Mouse (Mus musculus): Measurements from ENCODE around the gene Traip.
A peak's percentile ranks its signal among the peaks of the same experiment; 100 is the strongest.

Traip gene

DNA sequence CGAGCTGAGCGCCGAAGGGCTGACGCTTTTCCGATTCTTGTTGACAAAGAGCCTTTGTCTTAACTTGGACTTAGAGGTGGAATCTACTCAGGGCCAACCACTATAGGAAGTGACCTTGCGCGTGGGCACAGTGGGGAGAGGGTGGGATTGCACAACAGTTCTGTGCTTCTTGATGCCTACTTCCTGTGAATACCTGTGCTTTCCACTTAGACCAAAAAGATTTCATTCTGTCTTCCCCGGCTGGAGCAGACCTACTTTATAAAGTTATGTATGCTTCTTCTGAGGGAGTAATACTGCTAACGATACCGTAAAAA is at the start of gene Traip:
Gene Traip (plus strand): TSS at position 215 of the 314 bp plus-strand sequence.
- DNase-seq (ENCODE audit: low spot score) = no peak

DNA sequence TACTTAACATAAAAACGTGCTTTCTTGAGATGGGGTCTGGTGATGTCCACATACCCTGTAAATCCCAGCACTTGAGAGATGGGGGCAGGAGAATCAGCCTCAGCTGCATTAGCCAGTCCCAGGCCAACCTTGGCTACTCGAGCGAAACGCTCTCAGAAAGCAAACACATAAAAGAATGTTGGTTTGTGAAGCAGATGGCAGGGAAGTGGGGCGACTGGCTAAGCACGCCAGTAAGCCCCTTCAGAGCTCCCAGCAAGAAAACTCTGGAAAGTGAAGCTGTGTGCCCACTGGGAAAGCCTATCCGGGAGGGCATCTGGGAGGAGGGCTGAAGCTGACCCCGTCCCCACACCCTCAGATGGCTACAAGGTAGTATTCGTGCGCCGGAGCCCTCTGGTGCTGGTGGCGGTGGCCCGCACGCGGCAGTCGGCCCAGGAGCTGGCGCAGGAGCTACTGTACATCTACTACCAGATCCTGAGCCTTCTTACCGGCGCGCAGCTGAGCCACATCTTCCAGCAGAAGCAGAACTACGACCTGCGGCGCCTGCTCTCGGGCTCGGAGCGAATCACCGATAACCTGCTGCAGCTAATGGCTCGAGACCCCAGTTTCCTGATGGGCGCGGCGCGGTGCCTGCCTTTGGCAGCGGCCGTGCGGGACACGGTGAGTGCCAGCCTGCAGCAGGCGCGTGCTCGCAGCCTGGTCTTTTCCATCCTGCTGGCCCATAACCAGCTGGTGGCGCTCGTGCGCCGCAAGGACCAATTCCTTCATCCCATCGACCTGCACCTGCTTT is 48.9 kb upstream of the Traip start:
- DNase-seq (ENCODE audit: low spot score) = no peak

DNA sequence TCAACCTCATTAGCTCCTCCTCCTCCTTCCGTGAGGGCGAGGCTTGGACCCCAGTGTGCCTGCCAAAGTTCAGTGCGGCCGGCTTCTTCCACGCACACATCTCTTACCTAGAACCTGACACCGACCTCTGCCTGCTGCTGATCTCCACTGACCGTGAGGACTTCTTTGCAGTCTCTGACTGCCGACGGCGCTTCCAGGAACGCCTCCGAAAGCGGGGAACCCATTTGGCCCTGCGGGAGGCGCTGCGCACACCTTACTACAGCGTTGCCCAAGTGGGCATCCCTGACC is 48.4 kb upstream of the Traip start:
- DNase-seq (ENCODE audit: low spot score) = no peak

DNA sequence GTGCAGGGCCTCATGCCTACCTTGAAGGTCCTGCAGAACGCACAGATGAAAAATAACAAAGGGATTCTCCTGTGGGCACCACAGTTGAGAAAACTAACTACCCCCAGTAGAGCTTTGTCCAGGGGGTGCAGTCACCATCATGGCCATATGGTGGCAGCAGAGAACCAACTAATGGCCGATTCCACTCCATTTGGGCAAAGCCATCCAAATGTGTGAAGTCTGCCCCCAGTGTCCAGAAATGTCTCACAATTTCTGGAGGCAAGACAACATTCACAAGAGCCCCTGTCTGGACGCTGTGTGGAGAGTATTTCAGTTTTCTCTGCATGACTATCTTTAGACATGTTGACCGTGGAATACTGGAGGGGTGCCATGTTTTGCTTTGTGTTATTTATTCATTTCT is 45.2 kb upstream of the Traip start:
- peak; percentile 91 for DNase-seq (ENCODE audit: low spot score)

DNA sequence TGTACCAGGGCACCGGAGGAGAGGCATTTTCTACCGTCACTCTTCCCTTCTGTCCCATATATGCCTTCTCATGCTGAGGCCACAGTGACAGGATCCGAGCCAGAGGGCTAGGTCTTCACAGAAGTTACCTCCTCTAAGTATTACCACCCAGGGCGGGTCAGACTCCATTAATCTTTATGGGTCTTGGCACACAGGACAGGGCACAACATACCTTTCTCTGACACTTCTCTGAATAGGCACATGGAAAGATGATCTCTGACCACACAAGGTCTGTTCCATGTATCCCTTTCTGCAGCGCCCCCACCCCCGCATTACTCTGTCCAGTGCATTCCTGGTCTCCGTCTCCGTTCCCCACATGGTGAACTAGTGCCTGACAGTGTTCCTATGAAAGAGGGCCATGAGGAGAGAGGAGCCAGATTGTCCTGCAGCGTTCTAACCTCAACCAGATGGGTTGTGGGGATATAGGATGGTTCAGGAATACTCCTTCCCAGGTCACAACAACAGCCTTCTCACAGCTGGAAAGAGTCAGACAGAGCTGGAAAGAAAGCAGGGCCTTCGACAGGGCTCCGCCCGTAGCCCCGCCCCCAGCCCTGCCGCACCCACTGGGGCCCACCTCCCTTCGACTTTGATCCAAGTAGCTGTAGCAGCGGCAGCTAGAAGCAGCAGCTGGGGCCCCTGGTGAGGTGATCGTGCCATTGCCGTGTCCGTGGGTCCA is 43.5 kb upstream of the Traip start, which contains the start of gene Mst1r:
Gene Mst1r (plus strand): TSS at position 622 of the 715 bp plus-strand sequence.
- DNase-seq (ENCODE audit: low spot score) = peak; percentile 73

DNA sequence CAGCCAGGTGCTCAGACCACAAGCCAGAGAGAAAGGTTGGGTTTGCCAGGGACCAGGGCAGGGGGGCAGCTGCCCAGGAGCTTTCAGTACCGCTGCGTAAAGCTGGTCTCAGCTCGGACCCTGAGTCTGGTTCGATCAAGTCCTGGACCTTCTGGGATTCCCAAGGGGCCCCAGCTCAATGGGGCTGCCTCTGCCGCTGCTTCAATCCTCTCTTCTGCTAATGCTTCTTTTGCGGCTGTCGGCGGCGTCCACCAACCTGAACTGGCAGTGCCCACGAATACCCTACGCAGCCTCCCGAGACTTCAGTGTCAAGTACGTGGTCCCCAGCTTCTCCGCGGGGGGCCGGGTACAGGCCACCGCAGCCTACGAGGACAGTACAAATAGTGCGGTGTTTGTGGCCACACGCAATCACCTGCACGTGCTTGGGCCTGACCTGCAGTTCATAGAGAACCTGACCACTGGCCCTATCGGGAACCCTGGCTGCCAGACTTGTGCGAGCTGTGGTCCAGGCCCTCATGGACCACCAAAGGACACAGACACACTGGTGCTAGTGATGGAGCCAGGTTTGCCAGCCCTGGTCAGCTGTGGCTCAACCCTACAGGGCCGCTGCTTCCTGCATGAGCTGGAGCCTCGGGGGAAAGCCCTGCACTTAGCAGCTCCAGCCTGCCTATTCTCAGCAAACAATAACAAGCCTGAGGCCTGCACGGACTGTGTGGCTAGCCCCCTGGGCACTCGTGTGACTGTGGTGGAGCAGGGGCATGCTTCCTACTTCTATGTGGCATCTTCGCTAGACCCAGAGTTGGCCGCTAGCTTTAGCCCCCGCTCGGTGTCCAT is 42.8 kb upstream of the Traip start:
- DNase-seq (ENCODE audit: low spot score) = no peak

DNA sequence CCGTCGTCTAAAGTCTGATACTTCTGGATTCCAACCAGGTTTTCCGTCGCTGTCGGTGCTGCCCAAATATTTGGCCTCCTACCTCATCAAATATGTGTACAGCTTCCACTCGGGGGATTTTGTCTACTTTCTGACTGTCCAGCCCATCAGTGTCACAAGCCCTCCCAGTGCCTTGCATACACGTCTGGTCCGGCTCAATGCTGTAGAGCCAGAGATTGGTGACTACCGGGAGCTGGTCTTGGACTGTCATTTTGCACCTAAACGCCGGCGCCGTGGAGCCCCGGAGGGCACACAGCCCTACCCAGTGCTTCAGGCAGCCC is 42.2 kb upstream of the Traip start:
- DNase-seq (ENCODE audit: low spot score) = no peak

DNA sequence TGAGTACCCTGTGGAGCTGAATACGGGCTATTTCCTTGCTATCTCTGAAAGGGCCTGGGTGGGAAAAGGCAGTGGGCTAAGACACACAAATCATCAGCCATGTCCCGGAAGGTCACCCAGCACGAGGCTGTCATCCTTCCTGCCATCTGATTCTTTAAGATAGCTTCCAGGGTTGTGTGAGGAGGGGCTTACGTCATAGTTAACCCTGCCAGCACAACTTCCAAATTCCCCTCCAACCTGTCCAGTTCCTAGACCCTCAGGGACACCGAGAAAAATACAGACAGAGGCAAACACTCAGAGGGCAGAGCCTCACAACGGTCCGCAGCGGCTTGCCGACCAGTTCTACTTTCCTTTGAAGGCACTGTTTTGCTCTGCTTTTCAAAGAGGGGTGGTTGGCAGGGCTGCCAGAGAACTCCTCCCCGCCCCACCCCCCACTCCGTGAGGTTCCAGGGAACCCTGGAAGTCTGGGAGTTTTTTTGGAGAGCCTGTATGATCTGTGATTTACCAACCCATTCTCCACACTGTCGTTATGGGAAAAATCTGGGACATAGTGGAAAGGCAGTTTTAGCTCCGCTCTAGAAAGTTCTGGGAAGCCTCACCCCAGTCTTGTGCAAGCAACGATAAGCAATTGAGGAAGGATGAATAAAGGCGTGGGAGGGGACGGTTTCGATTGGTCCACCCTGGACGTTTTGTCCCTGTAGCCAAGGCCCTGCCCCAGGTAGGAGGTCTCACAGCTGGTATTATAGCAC is 41.4 kb upstream of the Traip start:
- no peak for DNase-seq (ENCODE audit: low spot score)

DNA sequence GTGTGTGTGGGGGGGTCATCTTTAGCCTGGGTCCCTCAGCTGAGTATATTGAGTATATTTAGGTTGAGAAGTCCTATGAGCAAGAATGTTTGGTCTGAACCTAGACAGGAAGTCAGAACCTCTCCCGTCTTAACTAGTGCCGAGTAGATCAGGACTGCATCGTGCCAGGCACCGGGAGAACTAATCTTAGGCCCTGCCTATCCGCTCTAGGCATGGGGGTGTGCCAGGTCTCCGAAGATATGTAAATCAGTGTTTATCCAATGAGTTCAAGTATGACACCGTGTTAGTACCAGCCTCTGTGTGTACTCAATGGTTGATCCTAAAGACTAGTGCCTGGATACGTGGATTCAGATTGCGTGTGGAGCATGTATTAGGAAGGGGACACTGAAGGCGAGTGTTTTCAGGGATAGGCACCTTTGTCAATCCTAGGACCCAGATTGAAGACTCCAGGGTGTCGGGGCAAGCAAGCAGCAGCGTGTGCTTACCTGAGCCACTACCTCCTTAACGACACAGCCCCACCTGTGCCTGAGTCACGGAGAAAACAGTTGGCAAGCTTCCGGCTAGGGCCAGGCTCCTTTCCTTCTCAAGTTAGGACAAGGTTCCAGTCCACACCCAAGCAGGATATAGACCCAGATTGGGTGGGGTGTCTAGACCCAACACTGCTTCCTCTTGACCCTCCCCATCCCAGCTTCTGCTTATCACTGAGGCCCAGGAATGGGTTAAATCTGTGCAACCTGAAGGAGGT is 39.7 kb upstream of the Traip start:
- DNase-seq (ENCODE audit: low spot score) = no peak

DNA sequence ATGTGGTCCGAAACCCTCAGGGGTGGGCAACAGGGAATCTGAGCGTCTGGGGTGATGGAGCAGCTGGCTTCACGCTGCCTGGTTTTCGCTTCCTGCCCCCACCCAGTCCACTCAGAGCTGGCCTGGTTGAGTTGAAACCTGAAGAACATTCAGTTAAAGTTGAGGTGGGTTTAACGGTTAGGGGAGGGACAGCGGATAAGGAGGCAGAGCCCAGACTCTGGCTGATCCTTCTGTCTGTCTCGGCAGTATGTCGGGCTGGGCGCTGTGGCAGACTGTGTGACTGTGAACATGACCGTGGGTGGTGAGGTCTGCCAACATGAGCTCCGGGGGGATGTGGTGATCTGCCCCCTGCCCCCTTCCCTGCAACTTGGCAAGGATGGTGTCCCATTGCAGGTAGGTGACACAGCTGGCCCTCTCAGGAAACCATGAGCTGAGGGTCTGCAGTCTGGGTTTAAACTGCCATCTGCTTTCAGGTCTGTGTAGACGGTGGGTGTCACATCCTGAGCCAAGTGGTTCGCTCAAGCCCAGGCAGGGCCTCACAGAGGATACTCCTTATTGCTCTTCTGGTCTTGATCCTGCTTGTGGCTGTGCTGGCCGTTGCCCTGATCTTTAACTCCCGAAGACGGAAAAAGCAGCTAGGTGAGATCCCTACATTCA is 35.0 kb upstream of the Traip start:
- DNase-seq (ENCODE audit: low spot score) = no peak

DNA sequence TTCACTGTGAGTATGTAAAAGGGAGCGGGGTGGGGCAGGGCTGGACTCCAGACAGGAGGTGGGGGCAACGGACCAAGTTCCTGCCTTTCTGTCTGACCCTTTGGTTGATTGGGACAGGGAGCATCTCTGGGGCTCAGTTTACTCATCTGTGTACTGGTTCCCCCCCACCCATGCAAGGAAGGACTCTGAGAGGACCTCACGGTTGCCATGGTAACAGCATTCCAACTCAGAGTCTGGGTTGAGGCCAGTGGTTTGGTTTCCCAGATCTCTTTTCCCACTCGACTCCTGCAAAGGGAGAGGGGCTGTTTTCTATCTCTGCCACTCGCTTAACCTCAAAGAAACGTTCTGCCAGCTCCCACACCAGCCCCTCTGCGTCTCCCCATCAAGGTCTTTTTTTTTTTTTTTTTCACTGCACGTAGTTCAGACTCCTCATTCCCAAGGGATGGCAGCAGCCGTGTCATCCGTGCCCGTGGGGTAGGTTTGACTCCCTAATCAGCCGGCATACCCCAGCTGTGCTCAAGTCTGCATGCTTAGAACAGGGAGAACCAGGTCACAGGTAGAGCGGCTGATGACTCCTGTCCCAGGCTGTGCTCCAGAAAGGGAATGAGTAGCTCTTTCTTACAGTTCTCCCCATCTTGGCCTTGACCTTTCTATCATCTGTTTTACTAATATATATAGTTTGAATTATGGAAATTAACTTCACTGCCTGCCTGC is 31.9 kb upstream of the Traip start:
- peak; percentile 46 for DNase-seq (ENCODE audit: low spot score)

DNA sequence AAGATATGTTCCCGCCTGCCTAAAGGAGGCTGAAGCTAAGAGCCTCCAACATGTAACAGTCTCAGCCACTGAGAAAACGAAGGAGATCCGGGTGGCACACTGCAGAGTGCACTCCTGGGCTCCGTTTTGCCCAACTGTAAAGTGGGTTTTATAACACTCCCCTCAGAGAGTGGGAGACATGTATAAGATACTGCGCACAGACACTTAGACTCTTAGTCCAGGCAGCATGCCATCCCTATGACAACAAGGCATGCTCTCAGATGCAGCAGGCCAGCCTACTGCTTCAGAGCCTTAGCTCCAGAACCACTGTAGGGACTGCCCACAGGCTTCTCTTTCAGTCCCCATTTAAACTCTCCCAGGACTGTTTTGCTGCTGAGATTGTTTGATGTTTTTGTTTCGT is 31.1 kb upstream of the Traip start:
- no peak for DNase-seq (ENCODE audit: low spot score)

DNA sequence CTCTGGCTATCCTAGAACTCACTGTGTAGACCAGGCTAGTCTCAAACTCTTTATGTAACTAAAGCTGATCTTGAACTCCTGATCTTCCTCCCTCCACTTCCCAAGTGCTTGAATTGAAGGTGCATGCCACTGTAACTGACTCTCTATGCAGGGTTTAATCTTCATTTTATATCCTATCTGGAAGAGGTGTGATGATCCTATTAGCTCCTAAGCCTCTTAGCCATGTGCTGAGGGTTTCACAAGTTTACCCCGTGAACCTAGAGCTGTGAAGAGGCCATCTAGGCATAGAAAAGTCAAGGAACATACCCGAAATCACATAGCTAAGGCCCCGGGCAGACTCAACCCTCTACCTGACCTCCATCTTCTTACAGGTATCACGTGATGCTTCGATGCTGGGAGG is 30.5 kb upstream of the Traip start:
- DNase-seq (ENCODE audit: low spot score) = no peak

DNA sequence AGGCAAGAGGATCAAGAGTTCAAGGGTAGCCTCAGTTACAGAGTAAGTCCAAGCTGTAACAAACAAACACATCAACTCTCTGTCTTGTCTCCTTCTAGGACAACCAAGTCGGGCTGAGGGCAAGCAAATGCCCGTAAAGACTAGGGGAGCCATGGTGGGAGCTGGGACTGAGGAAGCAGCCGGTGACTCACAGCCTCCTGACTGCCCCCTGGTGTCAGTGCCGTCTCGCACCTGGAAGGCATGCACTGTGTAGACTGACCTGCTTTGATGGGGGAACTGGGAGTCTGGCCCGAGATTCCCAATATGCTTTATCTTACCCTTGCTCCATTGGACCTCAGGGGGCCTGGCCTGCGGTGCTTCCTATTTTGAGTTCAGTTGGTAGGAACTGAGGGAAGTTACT is 26.9 kb upstream of the Traip start:
- DNase-seq (ENCODE audit: low spot score) = no peak

DNA sequence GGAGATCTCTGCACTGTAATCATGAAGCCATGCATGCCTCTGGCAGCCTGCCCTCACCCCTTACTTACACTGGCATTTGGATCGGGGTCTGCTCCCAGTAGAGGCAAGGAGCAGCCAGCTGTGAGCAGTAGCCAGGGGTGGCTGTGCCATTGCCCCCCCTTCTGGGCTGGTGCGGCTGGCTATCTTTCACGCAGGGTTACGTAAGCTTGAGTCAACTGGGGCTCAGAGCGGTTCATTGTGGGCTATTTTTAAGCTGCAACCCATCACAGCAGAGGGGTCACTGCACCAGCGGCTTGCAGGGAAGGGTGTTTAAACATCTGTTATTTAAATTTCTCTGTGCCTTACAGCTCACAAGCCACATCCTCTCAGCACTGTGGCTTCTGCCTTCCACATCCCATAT is 26.0 kb upstream of the Traip start:
- DNase-seq (ENCODE audit: low spot score) = no peak

DNA sequence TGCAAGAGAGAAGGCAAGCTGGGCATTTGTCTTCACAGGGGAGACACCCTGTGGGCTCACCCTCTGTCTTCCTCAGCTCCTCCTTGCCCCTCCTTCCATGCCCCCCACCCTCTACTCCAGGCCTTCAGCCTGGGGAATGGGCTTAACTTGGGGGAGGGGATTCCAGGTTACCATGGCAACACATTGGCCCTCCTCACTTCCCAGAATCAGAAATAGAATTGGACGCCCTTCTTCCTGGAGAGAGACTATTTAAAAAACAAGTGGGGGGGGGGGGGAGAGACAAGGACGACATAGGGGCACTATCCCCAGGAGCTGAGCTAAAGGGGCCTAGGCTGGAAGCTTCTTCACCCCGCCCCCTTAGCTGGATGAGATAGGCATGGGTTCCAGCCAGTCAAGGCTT is 24.7 kb upstream of the Traip start:
- no peak for DNase-seq (ENCODE audit: low spot score)

DNA sequence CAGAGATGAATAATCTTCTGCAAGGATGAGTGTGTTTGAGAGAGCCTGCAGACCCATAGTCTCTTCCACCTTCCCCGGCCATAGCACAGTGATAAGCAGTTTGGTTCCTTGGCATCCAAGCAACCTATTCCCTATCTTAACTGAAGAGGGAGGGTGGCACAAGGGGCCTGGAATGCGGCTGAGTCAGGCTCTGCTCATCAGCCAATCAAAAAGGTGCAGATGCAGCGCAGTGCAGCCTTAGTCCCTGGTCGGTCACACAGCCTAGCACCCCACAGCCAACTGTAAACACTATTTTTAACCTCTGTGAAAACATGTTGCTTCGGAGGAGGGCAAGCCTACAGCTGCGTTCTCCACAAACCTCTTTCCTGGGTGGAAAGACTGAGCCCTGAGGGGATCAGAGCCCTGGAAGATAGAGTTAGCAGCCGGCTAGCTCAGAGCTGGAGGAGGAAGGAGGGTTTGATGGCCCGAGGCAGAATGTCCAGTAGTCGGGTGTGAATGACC is 23.0 kb upstream of the Traip start:
- DNase-seq (ENCODE audit: low spot score) = no peak

DNA sequence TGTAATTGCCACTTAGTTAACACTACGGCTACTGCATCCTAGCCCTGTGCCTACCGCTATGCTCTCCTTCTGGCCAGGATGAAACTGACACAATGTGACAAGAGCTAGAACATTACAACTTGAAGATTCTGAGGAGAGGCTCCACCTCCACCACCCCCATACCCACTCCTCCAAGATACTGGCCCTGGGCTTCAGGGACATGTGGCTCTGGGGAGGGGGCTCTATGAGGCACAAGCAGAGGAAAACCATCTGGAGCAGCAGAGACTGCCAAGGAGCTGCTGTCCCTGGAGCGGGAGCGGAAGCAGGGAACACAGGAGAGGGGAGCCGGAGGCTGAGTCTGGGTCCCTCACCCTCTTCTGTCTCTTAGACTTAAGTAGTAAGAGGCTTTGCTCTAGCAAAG is 22.2 kb upstream of the Traip start:
- no peak for DNase-seq (ENCODE audit: low spot score)

DNA sequence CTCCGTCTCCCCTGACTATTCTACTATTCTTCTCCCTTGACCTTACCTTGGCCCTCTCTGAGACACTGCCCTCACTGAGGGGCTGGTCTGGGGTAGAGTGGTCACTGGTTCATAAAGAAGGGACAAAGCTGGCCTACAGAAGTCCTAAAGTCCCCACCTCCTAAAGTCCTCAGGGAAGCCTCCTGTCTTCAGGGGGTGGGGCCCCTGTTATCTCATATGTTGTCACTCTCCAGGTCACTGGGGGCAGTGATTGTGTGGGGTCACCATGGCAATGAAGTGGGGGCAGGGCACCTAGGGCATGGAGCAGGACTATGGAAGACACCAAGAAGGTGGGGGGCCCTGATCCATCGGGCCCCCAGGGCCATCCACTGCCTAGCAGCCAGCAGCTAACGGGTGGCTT is 21.8 kb upstream of the Traip start, which contains the start of gene Actl11:
Gene Actl11 (plus strand): TSS at position 301 of the 400 bp plus-strand sequence.
- DNase-seq (ENCODE audit: low spot score) = no peak

DNA sequence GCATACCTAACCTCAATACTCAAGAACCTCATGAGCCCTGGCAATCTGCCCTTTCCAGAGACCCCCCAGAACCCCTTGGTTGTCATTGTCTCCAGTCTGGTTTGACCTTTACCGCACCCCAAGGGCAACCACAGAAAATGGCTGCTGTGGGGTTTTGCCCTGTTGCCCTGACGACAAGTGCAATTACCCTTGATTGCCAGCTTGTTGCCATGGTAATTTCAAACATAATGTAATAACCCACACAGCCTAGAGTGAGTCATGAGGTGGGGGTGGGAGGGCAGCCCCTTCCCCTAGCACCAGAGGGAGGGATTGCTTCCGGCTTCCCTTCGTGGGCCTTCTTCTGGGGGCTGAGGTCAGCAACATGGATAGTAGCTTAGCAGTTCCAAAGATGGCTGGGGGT is 17.7 kb upstream of the Traip start:
- peak; percentile 63 for DNase-seq (ENCODE audit: low spot score)

Measured in MN1 (cell line).